Comparison of ENCODE assay signal across 8 mouse cellular contexts in genomic region chr9:102643486-102644101, GRCm38 (mm10). TPM values are rescaled to one million over a fixed set of nuclear protein-coding genes. Genes with fewer than 3 reads are reported as not detected.
DNase-seq lines count a peak whose midpoint lies in the region; ATAC-seq and TF ChIP-seq lines count a peak whose summit lies in the region.

No protein-coding gene starts in this region.

- H3K9me3 ChIP-seq in hindbrain, embryonic 15.5 days: no peaks in the 10 kb centered on the region
- no peaks in the 10 kb centered on the region for H3K9me3 ChIP-seq in neural tube, embryonic 11.5 days (ENCODE audit: control insufficient read depth, low read length)

- DNase-seq in R1 (ENCODE audit: low read depth, low spot score): peak; percentile 82
- peak; percentile 97 for DNase-seq in brain, embryonic 14.5 days (ENCODE audit: low read depth)
- DNase-seq in gastrocnemius, postnatal 10 days: peak; percentile 72
- no peak for DNase-seq in liver, adult 2 months (ENCODE audit: extremely low read depth, low read depth, low spot score)
- peak; percentile 79 for DNase-seq in neural tube, embryonic 11.5 days (ENCODE audit: low spot score)
- DNase-seq in B cell, adult 2 months: no peak

- no peak overlapping the region for H3K4me3 ChIP-seq in hindbrain, embryonic 15.5 days
- H3K4me3 ChIP-seq in liver, adult 2 months (ENCODE audit: insufficient read depth, low read depth, low read length): no peak overlapping the region
- no peak overlapping the region for H3K4me3 ChIP-seq in neural tube, embryonic 11.5 days (ENCODE audit: low read depth, low read length)

- peaks cover 24% of the 10 kb centered on the region for H3K4me1 ChIP-seq in hindbrain, embryonic 15.5 days (replicated peaks)
- H3K4me1 ChIP-seq in liver, adult 2 months (ENCODE audit: control insufficient read depth, insufficient read depth, low read length): peaks cover 2% of the 10 kb centered on the region; the same call in 1 of the 2 replicates
- H3K4me1 ChIP-seq in neural tube, embryonic 11.5 days (ENCODE audit: control insufficient read depth, insufficient read depth, low read length): peaks cover 15% of the 10 kb centered on the region

- no peak for TF ChIP-seq CTCF in brain, embryonic 14.5 days (IDR thresholded peaks at IDR 0.05; ENCODE audit: borderline replicate concordance, extremely low read depth, insufficient read depth, insufficient read length)
- TF ChIP-seq CTCF in liver, adult 2 months (IDR thresholded peaks at IDR 0.05; ENCODE audit: low read depth, low read length): no peak

- H3K27me3 ChIP-seq in hindbrain, embryonic 15.5 days: no peaks in the 10 kb centered on the region
- no peaks in the 10 kb centered on the region for H3K27me3 ChIP-seq in liver, adult 2 months (ENCODE audit: control insufficient read depth, insufficient read depth, low read length)
- no peaks in the 10 kb centered on the region for H3K27me3 ChIP-seq in neural tube, embryonic 11.5 days (ENCODE audit: control insufficient read depth, insufficient read depth, low read length)

- peak overlapping the region; percentile 46 for H3K4me2 ChIP-seq in hindbrain, embryonic 15.5 days
- H3K4me2 ChIP-seq in neural tube, embryonic 11.5 days (ENCODE audit: low read depth): peak overlapping the region; percentile 25

- peak; percentile 88 for ATAC-seq in hindbrain, embryonic 15.5 days (ENCODE audit: low FRiP score, low read depth)
- peak; percentile 84 for ATAC-seq in neural tube, embryonic 11.5 days (ENCODE audit: insufficient read depth, low FRiP score, low TSS enrichment)
- ATAC-seq in cerebellum, adult (ENCODE audit: insufficient number of reproducible peaks, low FRiP score, low TSS enrichment): no peak

- H3K9ac ChIP-seq in hindbrain, embryonic 15.5 days: no peak overlapping the region
- H3K9ac ChIP-seq in liver, adult 2 months (ENCODE audit: low read depth, low read length): no peak overlapping the region
- H3K9ac ChIP-seq in neural tube, embryonic 11.5 days (ENCODE audit: low read length): 0 out of 2 replicates have a peak overlapping the region, but pooled peaks have one; percentile 30

- peak overlapping the region; percentile 63 for H3K27ac ChIP-seq in hindbrain, embryonic 15.5 days (replicated peaks)
- H3K27ac ChIP-seq in liver, adult 2 months (replicated peaks; ENCODE audit: insufficient read depth, low read depth, low read length): peak overlapping the region; percentile 52
- peak overlapping the region; percentile 87 for H3K27ac ChIP-seq in neural tube, embryonic 11.5 days (ENCODE audit: low read depth, low read length)

- WGBS in hindbrain, embryonic 15.5 days: 4% methylated on average over 10 of the region's 10 CpGs
- WGBS in liver, adult 2 months: 21% methylated on average over 10 of the region's 10 CpGs
- 5% methylated on average over 10 of the region's 10 CpGs for WGBS in neural tube, embryonic 11.5 days

- TF ChIP-seq POLR2A in brain, embryonic 14.5 days (IDR thresholded peaks at IDR 0.05; ENCODE audit: borderline replicate concordance, extremely low read depth, insufficient read depth, insufficient read length, poor library complexity, severe bottlenecking): no peak
- no peak for TF ChIP-seq POLR2A in liver, adult 2 months (IDR thresholded peaks at IDR 0.05; ENCODE audit: extremely low read depth, insufficient read depth, low read length)

- no peaks in the 10 kb centered on the region for H3K36me3 ChIP-seq in hindbrain, embryonic 15.5 days
- H3K36me3 ChIP-seq in liver, adult 2 months (ENCODE audit: control insufficient read depth, insufficient read depth, low read length): no peaks in the 10 kb centered on the region
- H3K36me3 ChIP-seq in neural tube, embryonic 11.5 days (ENCODE audit: control insufficient read depth, insufficient read depth, low read length): no peaks in the 10 kb centered on the region

- H3K79me2 ChIP-seq in liver, adult 2 months (ENCODE audit: control insufficient read depth, insufficient read depth, low read length): no peaks in the 10 kb centered on the region

RNA-seq across cellular contexts. Expression of gene Cep63, which starts 17.3 kb away (rescaled TPM):
- 21.4 and 23.8 TPM in 2 replicates for polyA plus RNA-seq in brain, embryonic 14.5 days (2012; rRNA removed)
- 10 to 100 TPM; 35.5 to 39.0 TPM for total RNA-seq in gastrocnemius, postnatal 10 days (2021)
- 38.4 and 40.6 TPM in 2 replicates for polyA plus RNA-seq in hindbrain, embryonic 15.5 days (2015; fragmentation: Nextera tagmentation; extraction: Ambion mirVana)
- 5.9 and 6.5 TPM in 2 replicates for total RNA-seq in liver, adult 2 months (2014; rRNA removed)
- 1.6 and 2.0 TPM in 2 replicates for polyA plus RNA-seq in liver, adult 2 months (2012; rRNA removed)
- polyA plus RNA-seq in neural tube, embryonic 11.5 days (2014; fragmentation: Nextera tagmentation; extraction: Ambion mirVana): 49.6 and 54.2 TPM in 2 replicates

RNA-seq across cellular contexts. Expression of gene Anapc13, which starts 17.5 kb away (rescaled TPM):
- 125 and 129 TPM in 2 replicates for polyA plus RNA-seq in brain, embryonic 14.5 days (2012; rRNA removed)
- total RNA-seq in gastrocnemius, postnatal 10 days (2021): 100 to 1,000 TPM; 251 to 261 TPM
- polyA plus RNA-seq in hindbrain, embryonic 15.5 days (2015; fragmentation: Nextera tagmentation; extraction: Ambion mirVana): 152 and 174 TPM in 2 replicates
- 53.4 and 55.2 TPM in 2 replicates for total RNA-seq in liver, adult 2 months (2014; rRNA removed)
- polyA plus RNA-seq in liver, adult 2 months (2012; rRNA removed): 65.8 and 102 TPM in 2 replicates
- polyA plus RNA-seq in neural tube, embryonic 11.5 days (2014; fragmentation: Nextera tagmentation; extraction: Ambion mirVana): 154 and 156 TPM in 2 replicates

Comparison
In these comparisons a context has a peak if more than half of its experiments do, and no peak if none do; other contexts are left out.
1. DNase-seq: peak in R1 (single experiment), brain, embryonic 14.5 days (single experiment), gastrocnemius, postnatal 10 days (single experiment) and neural tube, embryonic 11.5 days (single experiment); none in liver, adult 2 months (single experiment) and B cell, adult 2 months (0 of 2).
2. Peak in every context shown above with its lines, with median percentiles within 50 percentile points of each other: H3K27ac ChIP-seq.